ENCODE assay signal across 27 mouse cellular contexts in the genomic region with DNA sequence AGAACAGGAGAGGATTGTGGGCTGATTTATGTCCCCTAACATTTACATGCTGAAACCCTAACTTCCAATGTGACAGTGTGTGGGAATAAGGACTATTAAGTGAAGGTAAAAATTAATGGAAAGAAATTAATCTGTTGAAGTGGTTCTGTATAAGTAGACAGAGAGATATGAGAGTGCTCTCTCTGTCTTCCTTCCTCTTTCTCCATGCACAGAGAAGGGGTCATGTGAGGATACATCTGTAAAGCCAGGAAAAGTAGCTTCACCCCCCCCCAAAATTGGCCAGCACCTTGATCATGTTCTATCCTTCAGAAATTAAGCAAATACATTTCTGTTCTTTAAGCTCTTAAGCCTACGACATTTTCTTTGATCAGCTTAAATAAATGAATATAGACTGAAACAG.
"Had no signal": no experiment of that assay in that cellular context is flagged by ENCODE, and none has a peak within 500 bp of the region (broad histone marks: within the 10 kb centered on the region; RNA-seq: fewer than 3 reads in every experiment).

No protein-coding gene starts in this region.

- H3K27me3 ChIP-seq: limb, embryonic 12.5 days; limb, embryonic 13.5 days; limb, embryonic 15.5 days; liver, embryonic 12.5 days; liver, embryonic 13.5 days; liver, embryonic 15.5 days; lung, embryonic 15.5 days; megakaryocyte, embryonic 14.5 days; midbrain, embryonic 12.5 days; midbrain, embryonic 13.5 days; midbrain, embryonic 15.5 days; neural tube, embryonic 12.5 days had no signal

- H3K4me3 ChIP-seq: limb, embryonic 10.5 days; limb, embryonic 12.5 days; limb, embryonic 13.5 days; limb, embryonic 15.5 days; liver, embryonic 12.5 days; liver, embryonic 13.5 days; liver, embryonic 15.5 days; lung, embryonic 15.5 days; megakaryocyte, embryonic 14.5 days; midbrain, embryonic 10.5 days; midbrain, embryonic 12.5 days; midbrain, embryonic 13.5 days; midbrain, embryonic 15.5 days; myocyte; neural tube, embryonic 12.5 days had no signal

- DNase-seq: left cerebral cortex, postnatal 4 days; liver; liver, embryonic 13.5 days; liver, postnatal 0 days; lung, adult 18-20 months; lung, adult 2 months; lung, embryonic 14.5 days; lung, postnatal 10 days; lung, postnatal 14 days; lung, postnatal 36 days; midbrain, embryonic 14.5 days had no signal

- H3K9ac ChIP-seq: limb, embryonic 12.5 days; limb, embryonic 13.5 days; limb, embryonic 15.5 days; liver, embryonic 12.5 days; liver, embryonic 13.5 days; liver, embryonic 14.5 days; liver, embryonic 15.5 days; liver, postnatal 0 days; lung, embryonic 14.5 days; lung, embryonic 15.5 days; midbrain, embryonic 12.5 days; midbrain, embryonic 13.5 days; midbrain, embryonic 15.5 days; neural tube, embryonic 12.5 days had no signal

- H3K27ac ChIP-seq: limb, embryonic 10.5 days; limb, embryonic 12.5 days; limb, embryonic 13.5 days; limb, embryonic 15.5 days; liver, embryonic 12.5 days; liver, embryonic 13.5 days; liver, embryonic 14.5 days; liver, embryonic 15.5 days; lung, embryonic 15.5 days; macrophage; midbrain, embryonic 10.5 days; midbrain, embryonic 12.5 days; midbrain, embryonic 13.5 days; midbrain, embryonic 15.5 days; neural tube, embryonic 12.5 days had no signal

- H3K36me3 ChIP-seq: limb, embryonic 10.5 days; limb, embryonic 12.5 days; limb, embryonic 13.5 days; limb, embryonic 15.5 days; liver, embryonic 12.5 days; liver, embryonic 13.5 days; liver, embryonic 15.5 days; lung, embryonic 15.5 days; midbrain, embryonic 10.5 days; midbrain, embryonic 12.5 days; midbrain, embryonic 13.5 days; midbrain, embryonic 15.5 days; neural tube, embryonic 12.5 days had no signal

- H3K9me3 ChIP-seq: limb, embryonic 10.5 days; limb, embryonic 12.5 days; limb, embryonic 13.5 days; limb, embryonic 15.5 days; liver, embryonic 12.5 days; liver, embryonic 13.5 days; liver, embryonic 15.5 days; lung, embryonic 15.5 days; megakaryocyte, embryonic 14.5 days; midbrain, embryonic 10.5 days; midbrain, embryonic 12.5 days; midbrain, embryonic 13.5 days; midbrain, embryonic 15.5 days; neural tube, embryonic 12.5 days had no signal

- H3K4me1 ChIP-seq: limb, embryonic 12.5 days; limb, embryonic 13.5 days; limb, embryonic 15.5 days; liver, embryonic 12.5 days; liver, embryonic 13.5 days; liver, embryonic 15.5 days; lung, embryonic 15.5 days; megakaryocyte, embryonic 14.5 days; midbrain, embryonic 10.5 days; midbrain, embryonic 12.5 days; midbrain, embryonic 13.5 days; midbrain, embryonic 15.5 days; neural tube, embryonic 12.5 days had no signal
